Mouse (Mus musculus) hindbrain, embryonic 14.5 days (tissue): ENCODE results near the gene P4hb. TPM values are rescaled to one million over a fixed set of nuclear protein-coding genes. Genes with fewer than 3 reads are reported as not detected.
"Not testable (repeated sequence)": the region's sequence is repeated elsewhere in the genome, so short reads cannot be mapped to it uniquely, and the experiment has no call there.

Source experiments
- ATAC-seq: fragments of 200-750 bp; cut with Nextera tagmentation; 2 replicates; pipeline ENCODE4 v1.8.0; 2017; ENCODE audit warnings: moderate number of reproducible peaks, mild to moderate bottlenecking, moderate TSS enrichment, moderate library complexity; ENCODE audit not compliant: low FRiP score
- DNase-seq: peaks from one replicate; pipeline ENCODE4 v3.0.0-alpha.2; 2015; ENCODE audit warnings: low spot score
- H3K27ac ChIP-seq: fragments of 300-500 bp; sonication (generic); 2 replicates; pipeline ENCODE4 v1.5.1; 2014; ENCODE audit warnings: mild to moderate bottlenecking, moderate library complexity
- H3K27me3 ChIP-seq: fragments of 300-500 bp; sonication (generic); 2 replicates; pipeline ENCODE4 v1.6.1; 2014; ENCODE audit warnings: mild to moderate bottlenecking, low read length, mixed read lengths; ENCODE audit not compliant: control insufficient read depth, insufficient read depth
- H3K36me3 ChIP-seq: fragments of 300-500 bp; sonication (generic); replicated peaks from 2 replicates; pipeline ENCODE4 v1.6.1; 2014; ENCODE audit not compliant: control insufficient read depth, insufficient read depth
- H3K4me1 ChIP-seq: fragments of 300-500 bp; sonication (generic); replicated peaks from 2 replicates; pipeline ENCODE4 v1.6.1; 2014; ENCODE audit warnings: antibody characterized with exemption, low read length, mixed read lengths; ENCODE audit not compliant: control insufficient read depth, insufficient read depth
- H3K4me2 ChIP-seq: fragments of 300-500 bp; sonication (generic); replicated peaks from 2 replicates; pipeline ENCODE4 v1.6.1; 2014; ENCODE audit warnings: mild to moderate bottlenecking, moderate library complexity
- H3K4me3 ChIP-seq: fragments of 300-500 bp; sonication (generic); replicated peaks from 2 replicates; pipeline ENCODE4 v1.5.1; 2014; ENCODE audit warnings: mild to moderate bottlenecking, low read length
- H3K9ac ChIP-seq: fragments of 300-500 bp; sonication (generic); 2 replicates; pipeline ENCODE4 v1.6.1; 2014
- H3K9me3 ChIP-seq: fragments of 300-500 bp; sonication (generic); 2 replicates; pipeline ENCODE4 v1.6.1; 2016; ENCODE audit warnings: low read length; ENCODE audit not compliant: control insufficient read depth
- WGBS: fragments of 180-500 bp; shearing (Covaris S2); extraction: QIAGEN DNeasy Blood & Tissue Kit; methylation state at CpG from one replicate; pipeline ENCODE4 v1.1.7; 2014; 5-methylcytosine and 5-hydroxymethylcytosine counted together
- polyA plus RNA-seq: library from polyadenylated mRNA; unstranded; fragments of >200 nt; fragmentation: Nextera tagmentation; extraction: Ambion mirVana; gene quantifications from 2 replicates; pipeline ENCODE4 v1.2.1, GENCODE M21; 2014

The P4hb gene
- polyA plus RNA-seq, 1 experiment from 2014 or later, result 295 TPM

- 90% methylated on average over 8 of the region's 8 CpGs for WGBS
- H3K4me2 ChIP-seq, result no peak overlapping the region
- no peak overlapping the region for H3K9ac ChIP-seq
- H3K27ac ChIP-seq, result no peak overlapping the region
- H3K9me3 ChIP-seq, result no peaks in the 10 kb centered on the region
- no peak for DNase-seq
- no peaks in the 10 kb centered on the region for H3K4me1 ChIP-seq
- no peaks in the 10 kb centered on the region for H3K36me3 ChIP-seq
- ATAC-seq, result no peak
- no peak overlapping the region for H3K4me3 ChIP-seq
- H3K27me3 ChIP-seq, result no peaks in the 10 kb centered on the region
Observed at GRCm38 (mm10) chr11:120522581-120522980, 50.5 kb downstream of the P4hb start.

- H3K36me3 ChIP-seq, result no peaks in the 10 kb centered on the region
- no peak overlapping the region for H3K4me2 ChIP-seq
- no peaks in the 10 kb centered on the region for H3K9me3 ChIP-seq
- 80% methylated on average over 5 of the region's 5 CpGs for WGBS
- no peaks in the 10 kb centered on the region for H3K4me1 ChIP-seq
- DNase-seq, result no peak
- no peak overlapping the region for H3K27ac ChIP-seq
- ATAC-seq, result no peak
- no peak overlapping the region for H3K9ac ChIP-seq
- no peak overlapping the region for H3K4me3 ChIP-seq
- no peaks in the 10 kb centered on the region for H3K27me3 ChIP-seq
Observed at GRCm38 (mm10) chr11:120520967-120521540, 52.0 kb downstream of the P4hb start.

DNA sequence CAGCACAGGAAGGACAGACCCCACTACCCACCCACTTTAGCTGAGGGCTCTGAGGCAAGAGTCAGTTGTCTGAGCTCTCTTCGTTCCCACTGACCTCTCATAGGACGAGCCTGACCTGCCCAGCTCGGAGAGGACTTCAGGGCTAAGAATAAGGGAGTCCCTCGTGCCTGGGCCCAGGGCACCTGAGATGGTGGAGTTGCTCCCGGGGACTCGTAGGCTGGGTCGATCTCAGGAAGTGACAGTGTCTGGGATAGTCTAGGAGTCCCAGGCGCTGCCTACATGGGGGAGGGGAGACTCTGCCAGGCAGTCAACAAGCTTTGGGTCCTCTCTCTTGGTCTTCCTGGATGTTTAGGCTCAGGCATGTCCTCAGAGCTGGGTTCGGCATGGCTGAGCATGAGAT is 52.6 kb downstream of the P4hb start:
- H3K27me3 ChIP-seq, result no peaks in the 10 kb centered on the region
- no peaks in the 10 kb centered on the region for H3K4me1 ChIP-seq
- WGBS, result 77% methylated on average over 9 of the region's 9 CpGs
- no peak overlapping the region for H3K9ac ChIP-seq
- DNase-seq (no peak), ATAC-seq (no peak)
- no peak overlapping the region for H3K27ac ChIP-seq
- no peak overlapping the region for H3K4me3 ChIP-seq
- no peaks in the 10 kb centered on the region for H3K36me3 ChIP-seq
- no peaks in the 10 kb centered on the region for H3K9me3 ChIP-seq
- no peak overlapping the region for H3K4me2 ChIP-seq

GRCm38 (mm10) chr11:120519738-120520137 is 53.3 kb downstream of the P4hb start:
- Histone ChIP-seq H3K9me3 (no peaks in the 10 kb centered on the region), H3K4me2 (no peak overlapping the region), H3K4me3 (no peak overlapping the region), H3K9ac (no peak overlapping the region), H3K27ac (no peak overlapping the region), H3K4me1 (no peaks in the 10 kb centered on the region), H3K27me3 (no peaks in the 10 kb centered on the region), H3K36me3 (no peaks in the 10 kb centered on the region)
- WGBS, result 55% methylated on average over 9 of the region's 9 CpGs
- ATAC-seq (no peak), DNase-seq (no peak)

- no peak overlapping the region for H3K4me3 ChIP-seq
- no peaks in the 10 kb centered on the region for H3K4me1 ChIP-seq
- H3K36me3 ChIP-seq, result no peaks in the 10 kb centered on the region
- DNase-seq (no peak), ATAC-seq (no peak)
- no peaks in the 10 kb centered on the region for H3K9me3 ChIP-seq
- WGBS, result 77% methylated on average over 6 of the region's 6 CpGs
- no peaks in the 10 kb centered on the region for H3K27me3 ChIP-seq
- no peak overlapping the region for H3K4me2 ChIP-seq
- H3K9ac ChIP-seq, result no peak overlapping the region
- H3K27ac ChIP-seq, result no peak overlapping the region
Observed at GRCm38 (mm10) chr11:120518558-120518957, 54.5 kb downstream of the P4hb start.

DNA sequence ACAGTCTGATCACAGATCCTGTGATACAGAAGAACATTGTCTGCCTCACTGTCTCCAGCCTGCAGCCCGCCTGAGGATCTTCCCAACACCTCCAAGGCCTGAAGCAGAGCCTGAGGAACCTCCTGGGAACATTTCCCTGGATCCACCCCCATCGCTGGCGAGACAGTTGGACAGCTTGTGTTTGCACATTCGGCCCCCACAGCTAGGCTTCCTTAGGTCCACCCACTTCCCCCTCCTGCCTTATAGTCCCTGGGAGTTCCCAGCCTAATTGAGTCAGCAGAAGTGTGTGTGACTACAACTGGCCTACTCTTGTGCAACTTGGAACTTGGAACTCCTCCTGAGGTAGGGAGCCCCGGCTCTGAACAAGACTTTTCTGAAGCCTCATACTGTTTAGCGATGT is 55.0 kb downstream of the P4hb start:
- Histone ChIP-seq H3K27me3 (no peaks in the 10 kb centered on the region), H3K4me3 (no peak overlapping the region), H3K36me3 (no peaks in the 10 kb centered on the region), H3K9me3 (no peaks in the 10 kb centered on the region), H3K27ac (no peak overlapping the region), H3K4me2 (no peak overlapping the region), H3K4me1 (no peaks in the 10 kb centered on the region), H3K9ac (no peak overlapping the region)
- WGBS, result 72% methylated on average over 6 of the region's 6 CpGs
- DNase-seq, result no peak
- ATAC-seq, result no peak

GRCm38 (mm10) chr11:120517147-120517546 is 55.9 kb downstream of the P4hb start:
- H3K27ac ChIP-seq, result no peak overlapping the region
- H3K27me3 ChIP-seq, result no peaks in the 10 kb centered on the region
- H3K36me3 ChIP-seq, result no peaks in the 10 kb centered on the region
- 78% methylated on average over 4 of the region's 4 CpGs for WGBS
- no peak for DNase-seq
- H3K4me3 ChIP-seq, result no peak overlapping the region
- H3K9me3 ChIP-seq, result no peaks in the 10 kb centered on the region
- no peak overlapping the region for H3K9ac ChIP-seq
- H3K4me2 ChIP-seq, result no peak overlapping the region
- H3K4me1 ChIP-seq, result no peaks in the 10 kb centered on the region
- no peak for ATAC-seq

- H3K9ac ChIP-seq, result no peak overlapping the region
- WGBS, result 15% methylated on average over 17 of the region's 17 CpGs
- ATAC-seq, result peak; percentile 62; the same call in 1 of the 2 replicates
Observed at GRCm38 (mm10) chr11:120515611-120516010, 57.4 kb downstream of the P4hb start.

DNA sequence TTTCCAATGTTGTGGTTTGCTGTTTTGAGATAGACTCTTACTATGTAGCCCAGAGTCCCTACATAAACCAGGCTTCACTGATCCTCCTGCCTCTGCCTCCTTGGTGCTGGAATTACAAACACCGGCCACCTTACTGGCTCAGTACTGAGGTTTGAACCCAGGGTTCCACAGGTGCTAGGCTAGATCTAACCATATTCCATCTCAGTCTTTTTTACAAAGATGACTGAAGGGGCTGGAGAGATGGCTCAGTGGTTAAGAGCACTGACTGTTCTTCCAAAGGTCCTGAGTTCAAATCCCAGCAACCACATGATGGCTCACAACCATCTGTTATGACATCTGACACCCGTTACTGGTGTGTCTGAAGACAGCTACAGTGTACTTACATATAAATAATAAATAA is 58.8 kb downstream of the P4hb start:
- DNase-seq, H3K36me3 ChIP-seq, H3K4me3 ChIP-seq, H3K4me1 ChIP-seq, ATAC-seq, H3K4me2 ChIP-seq, H3K9me3 ChIP-seq, H3K27ac ChIP-seq, H3K27me3 ChIP-seq, H3K9ac ChIP-seq: not testable (repeated sequence)
- WGBS, result 96% methylated on average over 2 of the region's 2 CpGs

More at GRCm38 (mm10) chr11:120515611-120516010, 57.4 kb downstream of the P4hb start:
- no peaks in the 10 kb centered on the region for H3K9me3 ChIP-seq
- no peak overlapping the region for H3K4me2 ChIP-seq
- no peaks in the 10 kb centered on the region for H3K27me3 ChIP-seq
- peak; percentile 89 for DNase-seq
- H3K4me1 ChIP-seq, result no peaks in the 10 kb centered on the region
- H3K27ac ChIP-seq, result no peak overlapping the region
- no peaks in the 10 kb centered on the region for H3K36me3 ChIP-seq
- H3K4me3 ChIP-seq, result no peak overlapping the region
